ENCODE assay signal across 13 mouse cellular contexts in genomic region chr11:96346916-96347520, GRCm38 (mm10). TPM values are rescaled to one million over a fixed set of nuclear protein-coding genes. Genes with fewer than 3 reads are reported as not detected.
A peak's percentile ranks its signal among the peaks of the same experiment; 100 is the strongest.
DNase-seq lines count a peak whose midpoint lies in the region; ATAC-seq lines count a peak whose summit lies in the region.
"Had no signal": no experiment of that assay in that cellular context is flagged by ENCODE, and none has a peak within 500 bp of the region (broad histone marks: within the 10 kb centered on the region; RNA-seq: fewer than 3 reads in every experiment).

No protein-coding gene starts in this region.

- peaks cover 64% of the 10 kb centered on the region for H3K27me3 ChIP-seq in hindbrain, embryonic 14.5 days (ENCODE audit: control insufficient read depth, insufficient read depth, low read length)
- no peaks in the 10 kb centered on the region for H3K27me3 ChIP-seq in kidney, embryonic 15.5 days
- no peaks in the 10 kb centered on the region for H3K27me3 ChIP-seq in neural tube, embryonic 15.5 days (replicated peaks)

- H3K4me1 ChIP-seq in hindbrain, embryonic 14.5 days (replicated peaks; ENCODE audit: control insufficient read depth, insufficient read depth, low read length) = peaks cover 49% of the 10 kb centered on the region
- peaks cover 93% of the 10 kb centered on the region for H3K4me1 ChIP-seq in kidney, embryonic 15.5 days
- H3K4me1 ChIP-seq in neural tube, embryonic 15.5 days = peaks cover 92% of the 10 kb centered on the region

- H3K9me3 ChIP-seq in hindbrain, embryonic 14.5 days (ENCODE audit: control insufficient read depth, low read length) = no peaks in the 10 kb centered on the region
- no peaks in the 10 kb centered on the region for H3K9me3 ChIP-seq in kidney, embryonic 15.5 days (replicated peaks)
- no peaks in the 10 kb centered on the region for H3K9me3 ChIP-seq in neural tube, embryonic 15.5 days (replicated peaks)
- H3K9me3 ChIP-seq: heart, embryonic 12.5 days had no signal

- peak; percentile 12 for DNase-seq in adrenal gland, postnatal 10 days
- DNase-seq in adrenal gland, adult 8-10 months = no peak
- peak; percentile 42 for DNase-seq in hindbrain, embryonic 14.5 days (ENCODE audit: low spot score)
- DNase-seq in T-cell, adult 2 months (ENCODE audit: low spot score) = no peak
- DNase-seq in adipocyte (ENCODE audit: low spot score) = no peak
- DNase-seq in layer of hippocampus, adult 18-20 months (ENCODE audit: low spot score in 2 of 2) = no peak
- DNase-seq: cerebellum, adult 11-12 months; liver had no signal

- peak overlapping the region; percentile 77 for H3K4me2 ChIP-seq in hindbrain, embryonic 14.5 days (replicated peaks)
- peak overlapping the region; percentile 76 for H3K4me2 ChIP-seq in kidney, embryonic 15.5 days
- peak overlapping the region; percentile 87 for H3K4me2 ChIP-seq in neural tube, embryonic 15.5 days

- H3K9ac ChIP-seq in hindbrain, embryonic 14.5 days = peak overlapping the region; percentile 97
- H3K9ac ChIP-seq in kidney, embryonic 15.5 days = no peak overlapping the region
- H3K9ac ChIP-seq in neural tube, embryonic 15.5 days (replicated peaks) = peak overlapping the region; percentile 66; the same call in 1 of the 2 replicates

- H3K27ac ChIP-seq in hindbrain, embryonic 14.5 days = peak overlapping the region; percentile 99
- H3K27ac ChIP-seq in kidney, embryonic 15.5 days = peak overlapping the region; percentile 100
- peak overlapping the region; percentile 99 for H3K27ac ChIP-seq in neural tube, embryonic 15.5 days (replicated peaks)

- H3K4me3 ChIP-seq in hindbrain, embryonic 14.5 days (replicated peaks; ENCODE audit: low read length) = peak overlapping the region; percentile 48; the same call in 1 of the 2 replicates
- H3K4me3 ChIP-seq in kidney, embryonic 15.5 days (replicated peaks) = no peak overlapping the region
- H3K4me3 ChIP-seq in neural tube, embryonic 15.5 days (replicated peaks) = 0 out of 2 replicates have a peak overlapping the region, but pooled peaks have one; percentile 44

- WGBS in hindbrain, embryonic 14.5 days = 14% methylated on average over 5 of the region's 5 CpGs
- 42% methylated on average over 5 of the region's 5 CpGs for WGBS in kidney, embryonic 15.5 days
- 22% methylated on average over 5 of the region's 5 CpGs for WGBS in neural tube, embryonic 15.5 days

- ATAC-seq in hindbrain, embryonic 14.5 days (ENCODE audit: low FRiP score) = no peak
- no peak for ATAC-seq in kidney, embryonic 15.5 days (replicated peaks; ENCODE audit: low FRiP score)
- ATAC-seq in neural tube, embryonic 15.5 days (ENCODE audit: low FRiP score) = no peak

- H3K36me3 ChIP-seq in hindbrain, embryonic 14.5 days (replicated peaks; ENCODE audit: control insufficient read depth, insufficient read depth) = 0 out of 2 replicates have a peak, but pooled peaks cover 5% of the 10 kb centered on the region
- peaks cover 22% of the 10 kb centered on the region for H3K36me3 ChIP-seq in kidney, embryonic 15.5 days
- no peaks in the 10 kb centered on the region for H3K36me3 ChIP-seq in neural tube, embryonic 15.5 days
- H3K36me3 ChIP-seq: heart, embryonic 12.5 days had no signal

RNA-seq across cellular contexts. Expression of gene Hoxb2, which starts 3.3 kb away (rescaled TPM):
- total RNA-seq in adrenal gland, postnatal 10 days (2021) = 10 to 100 TPM; 16.3 to 16.7 TPM
- 10 to 100 TPM; 20.8 to 27.5 (median 23.7) TPM for total RNA-seq in adrenal gland, adult 8-10 months (2022)
- polyA plus RNA-seq in hindbrain, embryonic 14.5 days (2014; fragmentation: Nextera tagmentation; extraction: Ambion mirVana) = 39.5 and 42.9 TPM in 2 replicates
- 45.7 and 45.9 TPM in 2 replicates for polyA plus RNA-seq in kidney, embryonic 15.5 days (2015; fragmentation: Nextera tagmentation; extraction: Ambion mirVana)
- polyA plus RNA-seq in neural tube, embryonic 15.5 days (2015; fragmentation: Nextera tagmentation; extraction: Ambion mirVana) = 33.7 and 42.3 TPM in 2 replicates
- not detected for total RNA-seq in layer of hippocampus, adult 18-20 months (2021)
- total RNA-seq: megakaryocyte, adult 5-6 weeks had no signal
- polyA plus RNA-seq: cortical plate, adult 2 months had no signal

RNA-seq across cellular contexts. Expression of gene Hoxb1, which starts 18.5 kb away (rescaled TPM):
- not detected for total RNA-seq in adrenal gland, postnatal 10 days (2021)
- total RNA-seq in adrenal gland, adult 8-10 months (2022) = not detected
- 0.33 and 0.56 TPM in 2 replicates for polyA plus RNA-seq in hindbrain, embryonic 14.5 days (2014; fragmentation: Nextera tagmentation; extraction: Ambion mirVana)
- 0.27 and 0.35 TPM in 2 replicates for polyA plus RNA-seq in kidney, embryonic 15.5 days (2015; fragmentation: Nextera tagmentation; extraction: Ambion mirVana)
- polyA plus RNA-seq in neural tube, embryonic 15.5 days (2015; fragmentation: Nextera tagmentation; extraction: Ambion mirVana) = 0.38 and 0.65 TPM in 2 replicates
- total RNA-seq in layer of hippocampus, adult 18-20 months (2021) = not detected
- total RNA-seq: megakaryocyte, adult 5-6 weeks had no signal
- polyA plus RNA-seq: cortical plate, adult 2 months; heart, embryonic 12.5 days had no signal

RNA-seq across cellular contexts. Expression of gene Hoxb3, which starts 23.9 kb away (rescaled TPM):
- 10 to 100 TPM; 13.7 to 24.8 TPM for total RNA-seq in adrenal gland, postnatal 10 days (2021)
- total RNA-seq in adrenal gland, adult 8-10 months (2022) = 10 to 100 TPM; 19.4 to 61.4 (median 27.9) TPM
- 12.8 and 17.2 TPM in 2 replicates for polyA plus RNA-seq in hindbrain, embryonic 14.5 days (2014; fragmentation: Nextera tagmentation; extraction: Ambion mirVana)
- polyA plus RNA-seq in kidney, embryonic 15.5 days (2015; fragmentation: Nextera tagmentation; extraction: Ambion mirVana) = 4.4 and 4.5 TPM in 2 replicates
- polyA plus RNA-seq in neural tube, embryonic 15.5 days (2015; fragmentation: Nextera tagmentation; extraction: Ambion mirVana) = 8.0 and 12.6 TPM in 2 replicates
- not detected for total RNA-seq in layer of hippocampus, adult 18-20 months (2021)
- polyA plus RNA-seq: cortical plate, adult 2 months had no signal

RNA-seq across cellular contexts. Expression of gene Hoxb4, which starts 29.0 kb away (rescaled TPM):
- total RNA-seq in adrenal gland, postnatal 10 days (2021) = 10 to 100 TPM in 1 of 2 experiments, 1 to 10 TPM in 1; 8.4 to 15.9 TPM
- total RNA-seq in adrenal gland, adult 8-10 months (2022) = 10 to 100 TPM; 19.9 to 45.3 (median 27.0) TPM
- 4.0 and 5.4 TPM in 2 replicates for polyA plus RNA-seq in hindbrain, embryonic 14.5 days (2014; fragmentation: Nextera tagmentation; extraction: Ambion mirVana)
- polyA plus RNA-seq in kidney, embryonic 15.5 days (2015; fragmentation: Nextera tagmentation; extraction: Ambion mirVana) = 6.4 and 7.1 TPM in 2 replicates
- 3.7 and 5.0 TPM in 2 replicates for polyA plus RNA-seq in neural tube, embryonic 15.5 days (2015; fragmentation: Nextera tagmentation; extraction: Ambion mirVana)
- total RNA-seq in layer of hippocampus, adult 18-20 months (2021) = not detected
- polyA plus RNA-seq: cortical plate, adult 2 months had no signal

RNA-seq across cellular contexts. Expression of gene Hoxb5, which starts 43.9 kb away (rescaled TPM):
- total RNA-seq in adrenal gland, postnatal 10 days (2021) = 10 to 100 TPM; 12.1 to 17.1 TPM
- 10 to 100 TPM; 25.2 to 38.3 (median 26.7) TPM for total RNA-seq in adrenal gland, adult 8-10 months (2022)
- polyA plus RNA-seq in hindbrain, embryonic 14.5 days (2014; fragmentation: Nextera tagmentation; extraction: Ambion mirVana) = 140 and 157 TPM in 2 replicates
- polyA plus RNA-seq in kidney, embryonic 15.5 days (2015; fragmentation: Nextera tagmentation; extraction: Ambion mirVana) = 18.8 and 20.2 TPM in 2 replicates
- 39.5 and 106 TPM in 2 replicates for polyA plus RNA-seq in neural tube, embryonic 15.5 days (2015; fragmentation: Nextera tagmentation; extraction: Ambion mirVana)
- not detected for total RNA-seq in layer of hippocampus, adult 18-20 months (2021)
- total RNA-seq: megakaryocyte, adult 5-6 weeks had no signal
- polyA plus RNA-seq: cortical plate, adult 2 months had no signal

Comparison
In these comparisons a context has a peak if more than half of its experiments do, and no peak if none do; other contexts are left out.
1. DNase-seq: peak in adrenal gland, postnatal 10 days (single experiment) and hindbrain, embryonic 14.5 days (single experiment); none in adrenal gland, adult 8-10 months (single experiment), T-cell, adult 2 months (single experiment), adipocyte (single experiment) and layer of hippocampus, adult 18-20 months (0 of 2).
2. RNA of gene Hoxb2, which starts 3.3 kb away (total RNA-seq): 20.8 to 27.5 TPM in adrenal gland, adult 8-10 months and 16.3 to 16.7 TPM in adrenal gland, postnatal 10 days; not detected in layer of hippocampus, adult 18-20 months; every median in the first group is over 10 times any median in the second.
3. RNA of gene Hoxb3, which starts 23.9 kb away (total RNA-seq): 19.4 to 61.4 TPM in adrenal gland, adult 8-10 months and 13.7 to 24.8 TPM in adrenal gland, postnatal 10 days; not detected in layer of hippocampus, adult 18-20 months; every median in the first group is over 10 times any median in the second.
4. Peak in every context shown above with its lines, with median percentiles within 50 percentile points of each other: H3K27ac ChIP-seq and H3K4me2 ChIP-seq.